Mouse (Mus musculus) stomach, embryonic 14.5 days (tissue): ENCODE measurements at regions not wholly inside any gene's neighbourhood (a gene's known extent, or its start where the extent isn't known, plus 50 kb on each side); places are given as distances from the start of the nearest gene placed in this dataset.
A peak's percentile ranks its signal among the peaks of the same experiment; 100 is the strongest.
"Not testable (repeated sequence)": the region's sequence is repeated elsewhere in the genome, so short reads cannot be mapped to it uniquely, and the experiment has no call there.

Experiments
- ATAC-seq: fragments of 200-750 bp; cut with Nextera tagmentation; 2 replicates; pipeline ENCODE4 v1.8.0; 2017; ENCODE audit warnings: low read depth, moderate TSS enrichment; ENCODE audit not compliant: insufficient number of reproducible peaks, insufficient read depth, low FRiP score
- H3K27ac ChIP-seq: fragments of 300-500 bp; sonication (generic); 2 replicates; pipeline ENCODE4 v1.5.1; 2014; ENCODE audit warnings: mild to moderate bottlenecking, low read length, moderate library complexity, mixed read lengths
- H3K27me3 ChIP-seq: fragments of 300-500 bp; sonication (generic); 2 replicates; pipeline ENCODE4 v1.6.1; 2014; ENCODE audit warnings: low read length, control low read depth, mixed read lengths; ENCODE audit not compliant: control insufficient read depth, insufficient read depth
- H3K36me3 ChIP-seq: fragments of 300-500 bp; sonication (generic); 2 replicates; pipeline ENCODE4 v1.6.1; 2014; ENCODE audit warnings: mild to moderate bottlenecking, control low read depth, low read length, moderate library complexity, mixed read lengths; ENCODE audit not compliant: control insufficient read depth, insufficient read depth
- H3K4me1 ChIP-seq: fragments of 300-500 bp; sonication (generic); 2 replicates; pipeline ENCODE4 v1.6.1; 2014; ENCODE audit warnings: low read length, control low read depth, mixed read lengths; ENCODE audit not compliant: control insufficient read depth, insufficient read depth
- H3K4me2 ChIP-seq: fragments of 300-500 bp; sonication (generic); replicated peaks from 2 replicates; pipeline ENCODE4 v1.6.1; 2014; ENCODE audit warnings: low read depth, low read length, control low read depth
- H3K4me3 ChIP-seq: fragments of 300-500 bp; sonication (generic); 2 replicates; pipeline ENCODE4 v1.5.1; 2014; ENCODE audit warnings: low read depth, low read length, control low read depth
- H3K9ac ChIP-seq: fragments of 300-500 bp; sonication (generic); replicated peaks from 2 replicates; pipeline ENCODE4 v1.6.1; 2014; ENCODE audit warnings: low read depth, mild to moderate bottlenecking, control low read depth, low read length, moderate library complexity, mixed read lengths
- H3K9me3 ChIP-seq: fragments of 300-500 bp; sonication (generic); 2 replicates; pipeline ENCODE4 v1.6.1; 2016; ENCODE audit warnings: low read depth, low read length, control low read depth; ENCODE audit not compliant: control insufficient read depth
- WGBS: fragments of 180-500 bp; shearing (Covaris S2); extraction: QIAGEN DNeasy Blood & Tissue Kit; methylation state at CpG from one replicate; pipeline ENCODE4 v1.1.7; 2014; 5-methylcytosine and 5-hydroxymethylcytosine counted together

DNA sequence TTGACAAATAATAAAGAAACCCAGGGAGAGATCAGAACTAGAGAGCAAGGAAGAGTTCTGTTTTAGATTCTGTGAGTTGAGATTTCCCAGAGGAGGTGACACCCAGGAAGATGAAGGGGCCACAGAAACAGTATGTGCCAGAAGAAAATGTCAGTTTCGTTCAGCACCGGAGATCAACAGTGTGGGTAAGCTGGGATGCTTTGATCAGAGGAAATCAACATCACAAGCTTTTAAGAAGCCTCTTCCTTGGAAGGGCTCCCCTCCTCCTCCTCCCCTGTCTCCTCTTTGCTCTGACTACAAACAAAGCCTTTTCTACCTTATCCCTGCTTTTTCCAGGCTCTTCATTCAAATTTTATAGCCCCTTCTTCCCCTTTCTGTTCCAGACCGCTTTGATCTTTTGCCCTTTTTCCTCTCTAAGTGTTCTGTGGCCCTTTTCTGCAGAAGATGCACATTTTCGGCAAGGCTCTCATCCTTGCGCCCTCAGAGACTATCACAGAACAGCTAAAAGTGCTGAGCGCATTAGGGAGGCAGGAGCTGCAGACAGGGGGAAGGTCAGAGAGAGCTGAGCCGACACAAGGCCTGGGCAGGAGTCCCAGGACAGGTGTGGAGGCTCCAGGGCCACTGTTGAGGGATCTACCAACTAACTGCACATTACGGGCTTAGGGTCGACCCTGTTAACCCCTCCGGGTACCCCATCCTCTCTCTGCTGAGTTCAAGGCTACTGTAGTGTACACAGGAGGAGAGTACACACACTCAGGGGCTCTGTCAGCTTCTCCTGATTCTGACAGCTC is 81.8 kb upstream of the 1110032F04Rik start:
- 57% methylated on average over 10 of the region's 10 CpGs for WGBS
- no peak for ATAC-seq
- Histone ChIP-seq H3K4me1 (0 out of 2 replicates have a peak, but pooled peaks cover 5% of the 10 kb centered on the region), H3K9ac (no peak overlapping the region), H3K27me3 (no peaks in the 10 kb centered on the region), H3K9me3 (no peaks in the 10 kb centered on the region), H3K4me3 (no peak overlapping the region), H3K36me3 (no peaks in the 10 kb centered on the region), H3K27ac (no peak overlapping the region), H3K4me2 (no peak overlapping the region)

DNA sequence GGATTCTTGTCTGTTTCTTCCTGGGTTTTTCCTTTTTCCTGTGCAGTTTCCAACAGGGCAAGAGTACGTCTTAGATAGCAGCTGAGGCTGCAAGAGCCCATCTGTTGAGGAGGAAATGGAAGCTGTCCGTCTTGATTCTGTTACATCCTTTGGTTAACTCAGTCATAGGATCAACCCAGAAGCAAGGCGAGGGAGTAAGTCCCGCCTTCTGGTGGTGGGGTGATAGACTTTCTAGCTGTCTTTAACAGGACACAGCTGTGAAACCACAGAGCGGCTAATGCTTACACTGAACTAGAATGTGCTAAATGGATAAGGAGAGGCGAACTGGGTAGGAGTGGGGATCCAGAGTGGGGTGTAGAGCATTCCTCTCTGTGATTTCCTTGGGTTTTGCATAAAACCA is 79.9 kb upstream of the 1110032F04Rik start:
- no peaks in the 10 kb centered on the region for H3K36me3 ChIP-seq
- H3K27ac ChIP-seq: no peak overlapping the region
- WGBS: 44% methylated on average over 6 of the region's 6 CpGs
- H3K9me3 ChIP-seq: no peaks in the 10 kb centered on the region
- no peak overlapping the region for H3K4me2 ChIP-seq
- H3K9ac ChIP-seq: no peak overlapping the region
- peak; percentile 21; the same call in 1 of the 2 replicates for ATAC-seq
- no peaks in the 10 kb centered on the region for H3K27me3 ChIP-seq
- H3K4me1 ChIP-seq: no peaks in the 10 kb centered on the region
- no peak overlapping the region for H3K4me3 ChIP-seq

DNA sequence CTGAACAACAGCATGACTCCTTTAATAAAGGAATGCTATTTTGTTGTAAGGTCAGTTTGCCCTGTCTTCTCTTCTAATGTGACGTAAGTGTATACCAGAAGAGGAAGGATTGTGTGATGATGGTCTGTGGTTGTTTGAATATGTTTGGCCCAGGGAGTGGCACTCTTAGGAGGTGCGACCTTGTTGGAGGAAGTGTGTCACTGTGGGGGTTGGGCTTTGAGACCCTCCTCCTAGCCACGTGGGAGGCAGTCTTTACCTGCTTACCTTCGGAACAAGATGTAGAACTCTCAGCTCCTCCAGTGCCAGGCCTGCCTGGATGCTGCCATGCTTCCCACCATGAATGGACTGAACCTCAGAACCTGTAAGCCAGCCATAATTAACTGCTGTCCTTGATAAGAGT is 78.9 kb upstream of the 1110032F04Rik start:
- no peaks in the 10 kb centered on the region for H3K4me1 ChIP-seq
- 95% methylated on average over 4 of the region's 4 CpGs for WGBS
- no peaks in the 10 kb centered on the region for H3K36me3 ChIP-seq
- H3K4me3 ChIP-seq: no peak overlapping the region
- no peak overlapping the region for H3K27ac ChIP-seq
- no peak for ATAC-seq
- H3K9me3 ChIP-seq: no peaks in the 10 kb centered on the region
- H3K4me2 ChIP-seq: no peak overlapping the region
- no peaks in the 10 kb centered on the region for H3K27me3 ChIP-seq
- H3K9ac ChIP-seq: no peak overlapping the region

DNA sequence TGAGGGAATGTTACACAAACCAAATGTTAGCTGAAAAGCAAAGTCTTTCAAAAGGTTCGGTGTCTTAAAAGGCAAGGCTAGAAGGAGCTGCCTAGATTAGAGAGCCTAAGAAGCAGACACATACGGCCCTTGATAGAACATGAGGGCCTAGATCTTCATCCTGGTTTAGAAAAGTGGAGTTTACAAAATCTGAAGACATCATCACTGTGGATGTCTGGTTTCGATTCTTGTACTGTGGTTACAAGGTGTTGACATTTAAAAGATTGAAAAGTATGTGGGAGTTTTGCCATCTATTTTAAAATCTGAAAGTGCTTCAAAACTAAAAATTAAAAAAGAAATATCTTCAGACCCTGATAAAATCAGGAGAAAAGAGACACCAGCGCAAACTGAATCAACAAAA is 76.5 kb upstream of the 1110032F04Rik start:
- WGBS: 90% methylated on average over 4 of the region's 4 CpGs
- Histone ChIP-seq H3K9ac (no peak overlapping the region), H3K27me3 (no peaks in the 10 kb centered on the region), H3K4me2 (no peak overlapping the region), H3K27ac (no peak overlapping the region), H3K4me3 (no peak overlapping the region), H3K9me3 (no peaks in the 10 kb centered on the region), H3K4me1 (no peaks in the 10 kb centered on the region), H3K36me3 (no peaks in the 10 kb centered on the region)
- ATAC-seq: no peak

DNA sequence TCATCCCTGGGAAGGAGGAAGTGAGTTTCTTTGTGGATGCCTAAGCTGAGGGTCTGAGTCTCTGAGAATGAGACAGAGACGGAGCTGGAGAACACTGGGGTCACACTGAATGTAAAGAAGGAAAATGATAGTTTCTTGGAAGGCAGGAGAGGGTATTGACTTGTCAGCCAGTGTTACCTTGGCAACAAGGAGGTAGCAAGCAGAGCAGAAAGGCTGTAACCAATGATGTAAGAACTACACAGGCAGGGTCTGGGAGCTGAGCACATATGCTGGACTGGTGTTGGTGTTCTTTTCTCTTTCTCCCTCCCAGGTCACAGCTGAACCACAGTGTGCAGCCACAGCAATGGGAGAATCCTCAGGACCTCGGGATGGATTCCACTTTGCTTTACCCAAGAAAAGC is 75.5 kb upstream of the 1110032F04Rik start:
- ATAC-seq: no peak; the same call in 1 of the 2 replicates
- Histone ChIP-seq H3K9me3 (no peaks in the 10 kb centered on the region), H3K27ac (no peak overlapping the region), H3K4me2 (no peak overlapping the region), H3K9ac (no peak overlapping the region), H3K4me1 (no peaks in the 10 kb centered on the region), H3K27me3 (no peaks in the 10 kb centered on the region), H3K4me3 (no peak overlapping the region), H3K36me3 (no peaks in the 10 kb centered on the region)
- WGBS: 74% methylated on average over 2 of the region's 2 CpGs

DNA sequence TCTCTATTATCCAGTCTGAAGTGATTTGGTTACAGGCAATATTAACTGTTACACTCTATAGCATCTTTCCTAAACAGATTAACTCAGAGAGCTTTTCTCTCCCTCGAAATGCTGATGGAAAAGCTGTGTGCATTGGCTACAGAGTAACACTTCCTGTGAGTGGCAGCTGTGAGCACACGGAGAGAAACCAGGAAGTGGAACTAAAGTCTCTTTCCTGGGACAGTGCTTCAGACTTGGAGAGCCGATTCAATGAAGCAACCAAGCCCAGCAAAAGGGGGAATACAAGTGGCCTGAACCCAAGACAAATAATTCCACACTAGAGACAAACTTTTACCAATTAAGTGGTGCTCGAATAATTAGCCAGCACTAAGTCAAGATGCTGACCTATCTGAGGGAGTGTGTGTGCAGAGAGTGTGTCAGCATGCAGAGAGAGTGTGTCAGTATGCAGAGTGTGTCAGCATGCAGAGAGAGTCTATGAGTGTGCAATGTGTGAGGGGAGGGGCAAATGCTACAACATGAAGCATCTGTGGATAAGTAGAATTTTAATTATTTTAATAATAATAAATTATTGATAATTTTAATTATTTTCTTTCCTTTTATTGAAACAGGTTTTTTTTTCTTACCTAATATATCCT is 74.9 kb upstream of the 1110032F04Rik start:
- no peaks in the 10 kb centered on the region for H3K27me3 ChIP-seq
- WGBS: 37% methylated on average over 4 of the region's 4 CpGs
- H3K9me3 ChIP-seq: no peaks in the 10 kb centered on the region
- H3K27ac ChIP-seq: no peak overlapping the region
- H3K36me3 ChIP-seq: no peaks in the 10 kb centered on the region
- no peak overlapping the region for H3K4me2 ChIP-seq
- H3K9ac ChIP-seq: no peak overlapping the region
- H3K4me1 ChIP-seq: no peaks in the 10 kb centered on the region
- H3K4me3 ChIP-seq: no peak overlapping the region
- ATAC-seq: no peak

DNA sequence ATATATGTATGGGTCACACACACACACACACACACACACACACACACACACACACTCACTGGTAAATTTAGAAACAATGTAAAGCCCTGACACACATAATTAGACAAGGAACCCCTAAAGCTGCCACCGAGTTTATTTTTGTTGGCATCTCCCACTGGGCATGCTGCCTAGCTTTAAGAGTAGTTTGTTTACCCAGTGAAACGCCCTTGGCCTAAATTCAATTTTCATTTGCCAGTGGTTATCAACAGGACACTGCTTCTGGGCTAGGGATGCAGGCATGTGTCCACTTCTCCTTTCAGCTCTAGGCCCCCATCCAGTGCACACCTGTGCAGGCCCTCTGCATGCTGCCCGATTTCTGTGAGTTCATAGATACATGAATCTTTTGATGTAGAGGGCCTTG is 73.7 kb upstream of the 1110032F04Rik start:
- H3K9me3 ChIP-seq: no peaks in the 10 kb centered on the region; the same call in 1 of the 2 replicates
- H3K9ac ChIP-seq: no peak overlapping the region
- no peaks in the 10 kb centered on the region for H3K4me1 ChIP-seq
- H3K4me3 ChIP-seq: no peak overlapping the region
- H3K36me3 ChIP-seq: no peaks in the 10 kb centered on the region
- no peaks in the 10 kb centered on the region for H3K27me3 ChIP-seq
- 60% methylated on average over 3 of the region's 3 CpGs for WGBS
- H3K27ac ChIP-seq: no peak overlapping the region
- no peak overlapping the region for H3K4me2 ChIP-seq
- ATAC-seq: no peak

DNA sequence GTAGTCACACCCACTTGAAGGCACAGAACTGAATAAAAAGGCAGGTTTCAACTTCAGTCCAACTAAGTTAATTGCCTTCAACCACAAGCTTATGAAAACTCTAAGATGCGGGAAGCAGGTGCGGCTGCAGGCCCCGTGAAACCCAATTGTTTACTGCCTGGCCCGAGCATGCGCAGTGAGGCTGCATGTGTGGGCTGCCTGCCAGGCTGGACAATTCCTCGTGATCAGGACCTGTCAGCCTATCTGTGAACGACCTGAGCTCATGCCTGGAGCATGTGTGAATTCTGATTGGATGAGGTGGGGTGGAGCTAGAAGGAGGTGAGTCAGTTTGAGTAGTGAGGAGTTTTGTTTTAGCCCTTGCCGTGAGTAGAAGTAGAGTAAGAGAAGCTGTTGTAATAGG is 71.0 kb upstream of the 1110032F04Rik start:
- H3K27ac ChIP-seq, ATAC-seq, H3K4me3 ChIP-seq, H3K9me3 ChIP-seq, H3K4me2 ChIP-seq, H3K27me3 ChIP-seq, H3K4me1 ChIP-seq, H3K9ac ChIP-seq, H3K36me3 ChIP-seq: not testable (repeated sequence)
- 76% methylated on average over 8 of the region's 8 CpGs for WGBS
